Mouse (Mus musculus) yolk sac, embryonic 10.5 days (tissue): Measurements from ENCODE around the gene Olfr816.
"Not testable (repeated sequence)": the region's sequence is repeated elsewhere in the genome, so short reads cannot be mapped to it uniquely, and the experiment has no call there.

ENCODE experiments used
- DNase-seq: peaks from one replicate; pipeline ENCODE4 v3.0.0-alpha.2; 2017; ENCODE audit warnings: low spot score

The Olfr816 gene

GRCm38 (mm10) chr10:129915497-129915896 lies at the start of gene Olfr816:
TSS of gene Olfr816 (minus strand) at chr10:129915597.
- no peak for DNase-seq

- DNase-seq: no peak
Measured at GRCm38 (mm10) chr10:129949000-129949399, 33.6 kb upstream of the Olfr816 start, which contains the start of gene Olfr818. TSS of gene Olfr818 (minus strand) at chr10:129949100.

GRCm38 (mm10) chr10:129905767-129906166 lies 9.6 kb downstream of the Olfr816 start, which contains the start of gene Olfr815:
TSS of gene Olfr815 (minus strand) at chr10:129905867.
- DNase-seq: not testable (repeated sequence)

GRCm38 (mm10) chr10:129885934-129886333 lies 29.5 kb downstream of the Olfr816 start:
- DNase-seq: no peak

- not testable (repeated sequence) for DNase-seq
Measured at GRCm38 (mm10) chr10:129885496-129885895, 29.9 kb downstream of the Olfr816 start.

GRCm38 (mm10) chr10:129879751-129880150 lies 35.6 kb downstream of the Olfr816 start, which contains the start of gene Olfr814:
TSS of gene Olfr814 (minus strand) at chr10:129879851.
- DNase-seq: not testable (repeated sequence)
